Mouse (Mus musculus) bone marrow, adult 2 months (tissue): ENCODE measurements around the gene Hydin. TPM values are rescaled to one million over a fixed set of nuclear protein-coding genes. Genes with fewer than 3 reads are reported as not detected.

Source experiments
- H3K27ac ChIP-seq: fragments of 200-500 bp; 2 replicates; pipeline ENCODE4 v1.5.1; 2012; ENCODE audit warnings: low read depth, mild to moderate bottlenecking, control low read depth, inconsistent platforms, low read length; ENCODE audit not compliant: control insufficient read depth, poor library complexity, insufficient read depth
- H3K4me1 ChIP-seq: fragments of 200-500 bp; 2 replicates; pipeline ENCODE4 v1.6.1; 2011; ENCODE audit warnings: low read length; ENCODE audit not compliant: control insufficient read depth, insufficient read depth
- H3K4me3 ChIP-seq: fragments of 200-500 bp; replicated peaks from 2 replicates; pipeline ENCODE3; 2011; ENCODE audit warnings: mild to moderate bottlenecking, low read depth, low read length, control low read depth; ENCODE audit not compliant: control insufficient read depth
- CTCF ChIP-seq: fragments of 200-500 bp; IDR thresholded peaks from 2 replicates; pipeline ENCODE4 v1.5.1; 2011; ENCODE audit warnings: low read length, control low read depth; ENCODE audit not compliant: control insufficient read depth, insufficient read depth
- POLR2A ChIP-seq: fragments of 200-500 bp; IDR thresholded peaks from 2 replicates; pipeline ENCODE4 v1.6.1; 2011; ENCODE audit warnings: low read depth, mild to moderate bottlenecking, control low read depth, low read length, borderline replicate concordance; ENCODE audit not compliant: control insufficient read depth
- WGBS: fragments of 180-500 bp; shearing (Covaris S2); methylation state at CpG from one replicate; pipeline ENCODE4 v1.1.7; 2018; 5-methylcytosine and 5-hydroxymethylcytosine counted together
- polyA plus RNA-seq: library from polyadenylated mRNA; stranded (reverse); fragments of >200 nt; gene quantifications from 2 replicates; pipeline ENCODE4 v1.2.4, GENCODE M21; 2011; ENCODE audit warnings: low replicate concordance; ENCODE audit not compliant: missing spikeins, insufficient read depth, insufficient read length

The Hydin gene
- polyA plus RNA-seq, 1 experiment, result not detected

GRCm38 (mm10) chr8:110424146-110424545, 157.4 kb downstream of the Hydin start:
- Histone ChIP-seq H3K4me3 (no peak overlapping the region), H3K27ac (no peak overlapping the region), H3K4me1 (no peaks in the 10 kb centered on the region)
- WGBS, result 79% methylated on average over 8 of the region's 8 CpGs
- no peak for TF ChIP-seq CTCF
- no peak for TF ChIP-seq POLR2A

DNA sequence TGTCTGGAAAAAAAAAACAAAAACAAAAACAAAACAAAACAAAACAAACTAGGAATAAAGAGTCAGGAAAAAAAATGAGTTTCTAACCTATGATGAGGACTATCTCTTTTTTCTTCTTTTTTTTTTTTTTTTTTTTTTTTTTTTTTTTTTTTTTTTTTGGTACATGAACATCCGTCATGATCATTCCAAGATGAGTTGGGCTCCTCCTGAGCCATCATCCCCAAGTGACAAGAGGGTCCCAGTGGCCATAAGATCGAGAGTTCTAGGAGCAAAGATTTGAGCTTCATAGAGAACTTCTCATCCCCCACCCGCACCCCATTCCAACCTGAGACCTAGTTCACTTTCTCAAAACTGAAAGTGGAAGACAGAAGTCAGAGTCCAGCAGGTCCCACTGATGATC, 164.6 kb downstream of the Hydin start:
- Histone ChIP-seq H3K4me1 (no peaks in the 10 kb centered on the region), H3K27ac (no peak overlapping the region), H3K4me3 (no peak overlapping the region)
- WGBS, result 75% methylated on average over 3 of the region's 3 CpGs
- TF ChIP-seq POLR2A (no peak), CTCF (no peak)

DNA sequence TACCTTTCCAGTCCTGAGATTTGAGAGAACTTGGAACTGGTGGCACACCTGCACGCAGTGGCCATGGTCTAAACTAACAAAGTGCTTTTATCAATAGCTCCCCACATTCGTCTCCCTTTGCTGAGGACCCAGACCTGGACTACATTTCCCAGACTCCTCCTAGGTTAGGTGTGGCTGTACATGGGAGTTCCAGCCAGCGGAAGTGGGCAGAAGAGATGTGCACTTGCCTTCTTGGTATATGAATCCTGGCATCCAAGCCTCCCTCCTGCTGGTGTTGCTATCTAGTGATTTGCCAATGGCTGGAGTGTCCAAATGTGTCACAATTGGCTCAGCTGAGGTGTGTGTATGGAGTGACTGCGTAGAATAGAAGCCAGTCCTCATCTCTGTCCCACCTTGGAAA, 173.8 kb downstream of the Hydin start:
- Histone ChIP-seq H3K27ac (no peak overlapping the region), H3K4me1 (no peaks in the 10 kb centered on the region), H3K4me3 (no peak overlapping the region)
- TF ChIP-seq POLR2A, result no peak
- no peak for TF ChIP-seq CTCF
- 72% methylated on average over 4 of the region's 4 CpGs for WGBS

- no peak overlapping the region for H3K4me3 ChIP-seq
- H3K27ac ChIP-seq, result no peak overlapping the region
- H3K4me1 ChIP-seq, result no peaks in the 10 kb centered on the region
- WGBS, result 62% methylated on average over 2 of the region's 2 CpGs
- TF ChIP-seq POLR2A, result no peak
- TF ChIP-seq CTCF, result no peak
Measured at GRCm38 (mm10) chr8:110444276-110444675, 177.5 kb downstream of the Hydin start.

- Histone ChIP-seq H3K27ac (no peak overlapping the region), H3K4me1 (no peaks in the 10 kb centered on the region), H3K4me3 (no peak overlapping the region)
- 86% methylated on average over 6 of the region's 6 CpGs for WGBS
- TF ChIP-seq CTCF, result no peak
- no peak for TF ChIP-seq POLR2A
Measured at GRCm38 (mm10) chr8:110450463-110450862, 183.7 kb downstream of the Hydin start.

DNA sequence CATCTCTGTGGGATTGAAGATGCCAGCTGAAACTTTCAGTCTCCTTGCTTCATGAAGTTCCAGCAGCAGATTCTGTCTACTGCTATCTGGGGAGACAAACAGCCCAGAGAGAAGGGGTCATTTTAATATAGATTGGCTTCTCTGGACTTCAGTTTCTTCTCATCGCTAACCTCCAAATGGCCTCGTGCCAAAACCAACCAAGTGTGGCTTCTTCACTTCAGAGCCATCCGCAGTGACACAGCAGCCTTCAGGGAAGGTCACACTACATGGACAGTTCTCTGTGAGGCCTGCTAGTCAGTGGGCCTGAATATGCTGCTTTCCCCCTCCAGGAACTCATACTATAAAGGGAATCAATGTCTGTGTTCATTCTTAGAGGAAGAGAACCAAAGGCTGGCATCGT, 187.7 kb downstream of the Hydin start:
- no peak overlapping the region for H3K27ac ChIP-seq
- 82% methylated on average over 4 of the region's 4 CpGs for WGBS
- H3K4me3 ChIP-seq, result no peak overlapping the region
- no peaks in the 10 kb centered on the region for H3K4me1 ChIP-seq
- TF ChIP-seq POLR2A (no peak), CTCF (no peak)

DNA sequence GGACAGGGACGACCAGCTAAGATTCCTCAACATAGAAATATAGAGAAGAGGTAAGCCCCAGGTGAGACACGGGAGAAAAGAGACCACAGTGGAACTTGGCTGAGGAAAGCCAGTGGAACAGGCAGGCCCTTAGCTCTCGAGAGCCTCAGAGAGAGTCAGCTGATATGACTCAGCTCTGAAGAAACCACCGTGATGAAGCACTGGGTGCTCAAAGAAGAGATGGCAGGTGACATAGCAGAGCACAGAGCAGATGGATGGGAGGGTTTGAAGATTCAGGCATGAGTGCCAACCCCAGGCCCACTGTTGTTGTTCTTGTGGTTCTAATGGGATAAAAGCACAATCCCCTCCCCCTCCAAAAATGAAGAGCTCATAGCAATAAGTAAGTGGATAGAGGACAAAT, 190.6 kb downstream of the Hydin start:
- Histone ChIP-seq H3K4me3 (no peak overlapping the region), H3K4me1 (no peaks in the 10 kb centered on the region), H3K27ac (no peak overlapping the region)
- WGBS, result 66% methylated on average over 4 of the region's 4 CpGs
- no peak for TF ChIP-seq POLR2A
- TF ChIP-seq CTCF, result no peak

GRCm38 (mm10) chr8:110462627-110463208, 195.9 kb downstream of the Hydin start:
- TF ChIP-seq CTCF (no peak), POLR2A (no peak)
- H3K27ac ChIP-seq, result no peak overlapping the region
- no peaks in the 10 kb centered on the region for H3K4me1 ChIP-seq
- H3K4me3 ChIP-seq, result no peak overlapping the region
- WGBS, result 76% methylated on average over 10 of the region's 10 CpGs
